Mouse (Mus musculus): Measurements from ENCODE around the gene Nhlrc4. TPM values are rescaled to one million over a fixed set of nuclear protein-coding genes. Genes with fewer than 3 reads are reported as not detected.

Nhlrc4 gene
- polyA plus RNA-seq (2014; fragmentation: Nextera tagmentation; extraction: Ambion mirVana) = 0.27 TPM in 1 of 2 replicates, not detected in the other

DNA sequence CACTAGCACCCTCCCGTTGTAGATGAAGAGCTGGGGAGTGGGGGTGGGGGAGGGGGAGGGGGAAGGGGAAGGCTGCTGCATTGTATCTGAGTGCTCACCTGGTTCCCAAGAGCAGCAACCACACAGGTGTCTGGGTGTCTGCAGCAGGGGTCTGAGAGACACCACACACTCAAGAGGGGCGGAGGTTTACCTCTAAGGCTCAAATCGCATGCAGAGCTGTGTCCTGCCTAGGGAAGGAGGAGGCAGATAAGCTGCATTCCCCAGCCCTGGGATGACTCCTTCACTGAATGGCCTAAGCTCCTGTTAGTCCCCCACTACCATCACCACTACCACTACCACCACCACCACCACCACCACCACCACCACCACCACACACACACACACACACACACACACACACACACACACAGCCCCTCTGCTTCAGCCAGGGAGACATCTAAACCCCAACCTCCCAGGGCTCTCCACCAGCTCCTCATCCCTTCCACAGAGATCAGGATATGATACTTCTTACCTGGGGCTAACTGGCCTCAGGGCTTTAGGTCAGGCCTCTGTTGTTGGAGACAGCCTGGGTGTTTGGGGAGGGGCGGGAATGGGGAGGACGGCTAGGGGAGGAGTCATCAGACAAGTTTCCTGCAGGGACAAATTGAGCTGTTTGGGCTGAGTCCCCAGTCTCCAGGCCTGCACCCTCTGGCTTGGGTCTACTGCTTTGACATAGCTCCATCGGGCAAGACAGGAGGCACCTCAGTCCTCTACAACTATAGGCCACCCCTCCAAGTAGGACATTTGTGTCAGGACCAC is at the start of gene Nhlrc4, which contains the start of gene Pigq:
Gene Nhlrc4, minus strand, starts transcription at position 596 of the 798 bp plus-strand sequence.
Gene Pigq, minus strand, starts transcription at position 571 of the 798 bp plus-strand sequence.
- Histone ChIP-seq H3K27ac (replicated peaks; ENCODE audit: low read depth, low read length) (no peak within 1 kb of the TSS), H3K27me3 (ENCODE audit: control insufficient read depth, insufficient read depth, low read length) (no peaks in the 10 kb centered on the region), H3K36me3 (ENCODE audit: control insufficient read depth, insufficient read depth, low read length) (no peaks in the 10 kb centered on the region), H3K4me3 (ENCODE audit: low read depth, low read length) (no peak within 1 kb of the TSS), H3K9me3 (ENCODE audit: control insufficient read depth, low read length) (no peaks in the 10 kb centered on the region), H3K9ac (ENCODE audit: low read length) (no peak within 1 kb of the TSS), H3K4me1 (ENCODE audit: control insufficient read depth, insufficient read depth, low read length) (peaks cover 11% of the 10 kb centered on the region), H3K4me2 (ENCODE audit: low read depth, severe bottlenecking) (no peak within 1 kb of the TSS; the same call in 1 of the 2 replicates)
- 46% methylated on average over 6 of the region's 6 CpGs for WGBS
- no peak for DNase-seq (ENCODE audit: low spot score)
- ATAC-seq (ENCODE audit: insufficient number of reproducible peaks, low FRiP score, low TSS enrichment, low read depth) = no peak

DNA sequence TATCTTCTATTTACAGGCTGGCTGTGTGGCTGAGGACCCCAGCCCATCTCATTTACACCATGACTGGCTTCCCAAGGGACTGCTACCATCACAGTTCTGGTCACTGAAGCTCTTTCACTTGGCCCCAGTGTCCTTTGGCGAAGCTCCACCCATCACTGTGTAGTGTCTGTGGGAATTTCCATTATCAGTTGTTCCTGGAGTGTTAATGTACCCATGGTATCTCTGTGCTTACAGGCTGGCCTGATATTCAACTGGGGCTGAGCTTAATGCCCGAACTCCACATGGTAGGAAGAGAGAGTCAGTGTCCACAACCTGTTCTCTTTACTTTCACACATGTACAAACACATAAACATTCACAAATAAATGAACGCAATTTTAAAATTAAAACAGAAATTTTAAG is 48.7 kb upstream of the Nhlrc4 start:
- no peak for ATAC-seq (ENCODE audit: insufficient number of reproducible peaks, low FRiP score, low TSS enrichment, low read depth)
- H3K9me3 ChIP-seq (ENCODE audit: control insufficient read depth, low read length) = no peaks in the 10 kb centered on the region
- H3K4me3 ChIP-seq (ENCODE audit: low read depth, low read length) = no peak overlapping the region
- H3K36me3 ChIP-seq (ENCODE audit: control insufficient read depth, insufficient read depth, low read length) = peaks cover 11% of the 10 kb centered on the region; the same call in 1 of the 2 replicates
- H3K27ac ChIP-seq (replicated peaks; ENCODE audit: low read depth, low read length) = no peak overlapping the region
- 89% methylated on average over 3 of the region's 3 CpGs for WGBS
- no peak for DNase-seq (ENCODE audit: low spot score)
- no peaks in the 10 kb centered on the region for H3K27me3 ChIP-seq (ENCODE audit: control insufficient read depth, insufficient read depth, low read length)
- H3K9ac ChIP-seq (ENCODE audit: low read length) = no peak overlapping the region
- H3K4me1 ChIP-seq (ENCODE audit: control insufficient read depth, insufficient read depth, low read length) = no peaks in the 10 kb centered on the region
- H3K4me2 ChIP-seq (ENCODE audit: low read depth, severe bottlenecking) = no peak overlapping the region

- DNase-seq (ENCODE audit: low spot score) (no peak), ATAC-seq (ENCODE audit: insufficient number of reproducible peaks, low FRiP score, low TSS enrichment, low read depth) (no peak)
- Histone ChIP-seq H3K27me3 (ENCODE audit: control insufficient read depth, insufficient read depth, low read length) (no peaks in the 10 kb centered on the region), H3K4me3 (ENCODE audit: low read depth, low read length) (no peak overlapping the region), H3K9ac (ENCODE audit: low read length) (no peak overlapping the region), H3K4me2 (ENCODE audit: low read depth, severe bottlenecking) (no peak overlapping the region), H3K4me1 (ENCODE audit: control insufficient read depth, insufficient read depth, low read length) (no peaks in the 10 kb centered on the region), H3K27ac (replicated peaks; ENCODE audit: low read depth, low read length) (no peak overlapping the region), H3K9me3 (ENCODE audit: control insufficient read depth, low read length) (no peaks in the 10 kb centered on the region), H3K36me3 (ENCODE audit: control insufficient read depth, insufficient read depth, low read length) (peaks cover 11% of the 10 kb centered on the region; the same call in 1 of the 2 replicates)
- 92% methylated on average over 4 of the region's 4 CpGs for WGBS
These were observed 47.5 kb upstream of the Nhlrc4 start for GRCm38 (mm10) chr17:25992274-25992673.

GRCm38 (mm10) chr17:25990331-25990730 is 45.6 kb upstream of the Nhlrc4 start:
- Histone ChIP-seq H3K4me1 (ENCODE audit: control insufficient read depth, insufficient read depth, low read length) (no peaks in the 10 kb centered on the region), H3K27ac (replicated peaks; ENCODE audit: low read depth, low read length) (no peak overlapping the region), H3K9ac (ENCODE audit: low read length) (no peak overlapping the region), H3K27me3 (ENCODE audit: control insufficient read depth, insufficient read depth, low read length) (no peaks in the 10 kb centered on the region), H3K4me2 (ENCODE audit: low read depth, severe bottlenecking) (no peak overlapping the region), H3K36me3 (ENCODE audit: control insufficient read depth, insufficient read depth, low read length) (peaks cover 11% of the 10 kb centered on the region; the same call in 1 of the 2 replicates), H3K9me3 (ENCODE audit: control insufficient read depth, low read length) (no peaks in the 10 kb centered on the region), H3K4me3 (ENCODE audit: low read depth, low read length) (no peak overlapping the region)
- DNase-seq (ENCODE audit: low spot score) (no peak), ATAC-seq (ENCODE audit: insufficient number of reproducible peaks, low FRiP score, low TSS enrichment, low read depth) (no peak)
- WGBS = 89% methylated on average over 5 of the region's 5 CpGs

GRCm38 (mm10) chr17:25985306-25986294 is 40.8 kb upstream of the Nhlrc4 start, which contains the start of gene Capn15:
Gene Capn15, minus strand, starts transcription at chr17:25985796.
- under 1% methylated on average over 86 of the region's 91 CpGs for WGBS
- Histone ChIP-seq H3K4me1 (ENCODE audit: control insufficient read depth, insufficient read depth, low read length) (peaks cover 6% of the 10 kb centered on the region), H3K9ac (ENCODE audit: low read length) (peak within 1 kb of the TSS; percentile 92), H3K36me3 (ENCODE audit: control insufficient read depth, insufficient read depth, low read length) (peaks cover 4% of the 10 kb centered on the region; the same call in 1 of the 2 replicates), H3K27ac (replicated peaks; ENCODE audit: low read depth, low read length) (peak within 1 kb of the TSS; percentile 57; the same call in 1 of the 2 replicates), H3K4me2 (ENCODE audit: low read depth, severe bottlenecking) (peak within 1 kb of the TSS; percentile 71), H3K27me3 (ENCODE audit: control insufficient read depth, insufficient read depth, low read length) (no peaks in the 10 kb centered on the region), H3K4me3 (ENCODE audit: low read depth, low read length) (peak within 1 kb of the TSS; percentile 86), H3K9me3 (ENCODE audit: control insufficient read depth, low read length) (no peaks in the 10 kb centered on the region)
- ATAC-seq (ENCODE audit: insufficient number of reproducible peaks, low FRiP score, low TSS enrichment, low read depth) (peak; percentile 99), DNase-seq (ENCODE audit: low spot score) (peak; percentile 95)

DNA sequence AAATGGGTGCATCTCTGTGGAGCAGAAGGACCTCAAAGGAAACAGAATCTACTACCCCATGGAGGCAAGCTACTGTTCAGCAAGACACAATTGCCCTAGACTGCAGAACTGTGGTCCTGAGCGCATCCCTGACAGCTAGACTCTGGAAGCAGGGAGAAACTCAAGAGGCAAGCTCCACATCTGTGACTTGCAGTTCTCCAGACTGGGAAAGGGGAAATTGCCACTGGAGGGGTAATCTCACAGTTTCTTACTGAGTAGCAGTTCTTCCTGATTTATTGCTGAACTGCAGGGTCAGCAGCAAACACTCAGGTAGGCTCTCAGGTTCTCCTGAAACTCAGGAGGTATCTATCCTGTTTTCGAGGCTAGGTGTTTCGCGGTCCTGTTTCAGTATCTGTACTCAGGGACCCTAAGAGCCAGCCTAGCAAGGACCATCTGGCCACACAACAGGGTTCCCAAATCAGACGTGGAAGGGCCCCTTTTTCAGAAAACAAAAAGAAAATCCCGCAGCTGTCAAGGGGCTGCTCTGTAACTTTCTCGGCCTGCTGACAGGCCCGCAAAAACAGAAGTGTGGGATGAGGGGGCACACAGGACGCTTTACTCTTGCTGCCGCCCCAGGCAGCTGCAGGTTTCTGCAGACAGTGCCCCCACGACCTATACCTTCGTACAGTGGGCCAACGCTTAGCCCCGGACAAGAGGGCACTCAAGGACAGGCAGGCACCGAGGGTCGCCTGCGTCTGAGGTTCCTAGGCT is 40.0 kb upstream of the Nhlrc4 start:
- peaks cover 6% of the 10 kb centered on the region for H3K4me1 ChIP-seq (ENCODE audit: control insufficient read depth, insufficient read depth, low read length)
- 12% methylated on average over 17 of the region's 17 CpGs for WGBS
- peak overlapping the region; percentile 71 for H3K4me2 ChIP-seq (ENCODE audit: low read depth, severe bottlenecking)
- peaks cover 4% of the 10 kb centered on the region; the same call in 1 of the 2 replicates for H3K36me3 ChIP-seq (ENCODE audit: control insufficient read depth, insufficient read depth, low read length)
- H3K9ac ChIP-seq (ENCODE audit: low read length) = peak overlapping the region; percentile 92
- no peaks in the 10 kb centered on the region for H3K27me3 ChIP-seq (ENCODE audit: control insufficient read depth, insufficient read depth, low read length)
- ATAC-seq (ENCODE audit: insufficient number of reproducible peaks, low FRiP score, low TSS enrichment, low read depth) = no peak
- H3K4me3 ChIP-seq (ENCODE audit: low read depth, low read length) = peak overlapping the region; percentile 86
- no peak for DNase-seq (ENCODE audit: low spot score)
- H3K27ac ChIP-seq (replicated peaks; ENCODE audit: low read depth, low read length) = no peak overlapping the region
- no peaks in the 10 kb centered on the region for H3K9me3 ChIP-seq (ENCODE audit: control insufficient read depth, low read length)

DNA sequence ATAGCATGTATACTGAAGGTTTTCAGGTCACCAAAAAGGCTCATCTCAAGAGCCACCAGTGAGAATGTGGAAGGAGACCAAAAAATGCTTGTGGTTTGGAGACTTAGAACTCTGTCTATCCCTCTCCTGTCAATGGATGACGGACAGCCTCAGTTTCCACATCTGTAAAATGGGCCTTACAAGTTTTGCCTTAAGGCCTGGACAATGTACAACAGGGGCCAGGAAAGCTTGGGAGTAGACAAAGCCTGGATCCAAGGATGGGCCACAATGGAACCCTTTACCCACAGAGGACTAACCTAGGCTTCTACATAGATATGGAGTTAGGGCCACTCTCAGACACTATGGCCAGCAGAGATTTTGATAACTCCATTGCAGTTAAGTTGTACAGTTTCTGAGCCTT is 39.3 kb upstream of the Nhlrc4 start:
- ATAC-seq (ENCODE audit: insufficient number of reproducible peaks, low FRiP score, low TSS enrichment, low read depth) (no peak), DNase-seq (ENCODE audit: low spot score) (no peak)
- Histone ChIP-seq H3K9me3 (ENCODE audit: control insufficient read depth, low read length) (no peaks in the 10 kb centered on the region), H3K4me2 (ENCODE audit: low read depth, severe bottlenecking) (no peak overlapping the region; the same call in 1 of the 2 replicates), H3K4me1 (ENCODE audit: control insufficient read depth, insufficient read depth, low read length) (peaks cover 6% of the 10 kb centered on the region), H3K27ac (replicated peaks; ENCODE audit: low read depth, low read length) (no peak overlapping the region), H3K4me3 (ENCODE audit: low read depth, low read length) (no peak overlapping the region), H3K36me3 (ENCODE audit: control insufficient read depth, insufficient read depth, low read length) (no peaks in the 10 kb centered on the region), H3K9ac (ENCODE audit: low read length) (no peak overlapping the region), H3K27me3 (ENCODE audit: control insufficient read depth, insufficient read depth, low read length) (no peaks in the 10 kb centered on the region)
- 92% methylated on average over 1 of the region's 1 CpGs for WGBS

Data from limb, embryonic 11.5 days (tissue).